Mouse (Mus musculus) thymus, adult 2 months (tissue): Measurements from ENCODE around the gene Grin2c. TPM values are rescaled to one million over a fixed set of nuclear protein-coding genes. Genes with fewer than 3 reads are reported as not detected.

Experiments
- DNase-seq: peaks from one replicate; pipeline ENCODE4 v3.0.0; 2021
- H3K27ac ChIP-seq: fragments of 200-500 bp; 2 replicates; pipeline ENCODE4 v1.5.1; 2012; ENCODE audit warnings: low read length, control low read depth; ENCODE audit not compliant: control insufficient read depth, insufficient read depth
- H3K27me3 ChIP-seq: fragments of 200-500 bp; 2 replicates; pipeline ENCODE4 v1.6.1; 2012; ENCODE audit warnings: mild to moderate bottlenecking, low read length, moderate library complexity, mixed read lengths; ENCODE audit not compliant: control insufficient read depth, insufficient read depth
- H3K36me3 ChIP-seq: fragments of 200-500 bp; 2 replicates; pipeline ENCODE4 v1.6.1; 2012; ENCODE audit warnings: mild to moderate bottlenecking, low read length, moderate library complexity; ENCODE audit not compliant: control insufficient read depth, insufficient read depth
- H3K4me1 ChIP-seq: fragments of 200-500 bp; replicated peaks from 2 replicates; pipeline ENCODE4 v1.6.1; 2012; ENCODE audit warnings: low read length; ENCODE audit not compliant: control insufficient read depth, insufficient read depth
- H3K4me3 ChIP-seq: fragments of 200-500 bp; 2 replicates; pipeline ENCODE4 v1.5.1; 2012; ENCODE audit warnings: mild to moderate bottlenecking, low read length, control low read depth, moderate library complexity; ENCODE audit not compliant: control insufficient read depth, insufficient read depth
- CTCF ChIP-seq: fragments of 200-500 bp; IDR thresholded peaks from 2 replicates; pipeline ENCODE4 v1.5.1; 2012; ENCODE audit warnings: mild to moderate bottlenecking, control low read depth, low read length, moderate library complexity, borderline replicate concordance; ENCODE audit not compliant: control insufficient read depth, poor library complexity, insufficient read depth; ENCODE audit errors: extremely low read depth
- POLR2A ChIP-seq: fragments of 200-500 bp; IDR thresholded peaks from 2 replicates; pipeline ENCODE4 v1.6.1; 2012; ENCODE audit warnings: mild to moderate bottlenecking, low read length, control low read depth, moderate library complexity; ENCODE audit not compliant: control insufficient read depth, poor library complexity, insufficient read depth; ENCODE audit errors: extremely low read depth
- WGBS: fragments of 180-500 bp; shearing (Covaris S2); methylation state at CpG from one replicate; pipeline ENCODE4 v1.1.7; 2018; 5-methylcytosine and 5-hydroxymethylcytosine counted together
- polyA plus RNA-seq: library from polyadenylated mRNA; depleted of rRNA; stranded (reverse); fragments of >200 nt; gene quantifications from 2 replicates; pipeline ENCODE4 v1.2.3, GENCODE M21; 2012

Gene Grin2c
- polyA plus RNA-seq, 1 experiment = 7.1 TPM

DNA sequence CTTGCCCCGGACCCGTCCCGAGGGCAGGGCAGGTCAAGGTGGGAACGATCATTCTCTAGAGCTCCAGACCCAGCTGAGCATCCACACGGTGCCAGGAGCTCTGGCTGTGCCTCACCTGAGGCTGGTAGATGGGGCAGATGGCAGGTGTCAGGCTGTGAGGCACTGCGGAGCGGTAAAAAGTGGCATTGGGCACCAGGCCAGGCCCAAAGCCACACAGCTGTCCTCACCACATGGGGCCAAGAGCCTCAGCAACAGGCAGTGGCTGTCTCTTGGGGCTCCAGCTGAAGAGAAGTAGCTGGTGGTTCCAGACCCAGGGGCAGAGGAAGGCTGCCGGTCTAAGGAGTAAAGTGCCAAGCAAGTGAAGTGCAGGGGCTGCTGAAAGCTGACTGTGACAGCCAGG lies 20.7 kb downstream of the Grin2c start:
- H3K27me3 ChIP-seq = peaks cover 21% of the 10 kb centered on the region; the same call in 1 of the 2 replicates
- WGBS = 31% methylated on average over 8 of the region's 8 CpGs
- H3K27ac ChIP-seq = no peak overlapping the region
- no peak overlapping the region for H3K4me3 ChIP-seq
- 0 out of 2 replicates have a peak, but pooled peaks cover 3% of the 10 kb centered on the region for H3K36me3 ChIP-seq
- peaks cover 42% of the 10 kb centered on the region for H3K4me1 ChIP-seq
- no peak for DNase-seq
- TF ChIP-seq POLR2A (0 out of 2 replicates have a peak, but pooled peaks have one; percentile 18), CTCF (no peak)

DNA sequence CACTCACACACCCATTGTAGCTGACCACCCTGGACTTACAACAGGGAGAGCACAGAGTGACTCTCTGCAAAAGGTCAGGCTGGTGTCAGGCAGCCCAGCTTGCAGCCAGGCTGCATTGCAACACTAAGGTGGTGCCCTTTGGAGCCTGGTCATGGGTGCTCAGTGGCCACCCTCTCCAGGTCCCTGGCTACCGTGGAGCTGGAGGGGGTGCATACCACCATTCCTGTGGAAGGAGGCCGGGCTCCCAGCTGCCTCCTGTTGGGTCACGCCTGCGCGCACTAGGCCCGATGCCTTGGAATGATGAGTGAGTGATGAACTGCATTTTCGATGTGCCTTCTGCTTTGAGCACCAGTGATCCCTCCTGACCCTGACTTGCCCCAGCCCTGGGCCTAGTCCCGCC lies 22.2 kb downstream of the Grin2c start:
- 95% methylated on average over 8 of the region's 8 CpGs for WGBS
- DNase-seq = no peak
- Histone ChIP-seq H3K36me3 (0 out of 2 replicates have a peak, but pooled peaks cover 3% of the 10 kb centered on the region), H3K4me1 (peaks cover 43% of the 10 kb centered on the region), H3K4me3 (no peak overlapping the region), H3K27ac (no peak overlapping the region), H3K27me3 (peaks cover 9% of the 10 kb centered on the region; the same call in 1 of the 2 replicates)
- TF ChIP-seq CTCF (no peak), POLR2A (no peak)

DNA sequence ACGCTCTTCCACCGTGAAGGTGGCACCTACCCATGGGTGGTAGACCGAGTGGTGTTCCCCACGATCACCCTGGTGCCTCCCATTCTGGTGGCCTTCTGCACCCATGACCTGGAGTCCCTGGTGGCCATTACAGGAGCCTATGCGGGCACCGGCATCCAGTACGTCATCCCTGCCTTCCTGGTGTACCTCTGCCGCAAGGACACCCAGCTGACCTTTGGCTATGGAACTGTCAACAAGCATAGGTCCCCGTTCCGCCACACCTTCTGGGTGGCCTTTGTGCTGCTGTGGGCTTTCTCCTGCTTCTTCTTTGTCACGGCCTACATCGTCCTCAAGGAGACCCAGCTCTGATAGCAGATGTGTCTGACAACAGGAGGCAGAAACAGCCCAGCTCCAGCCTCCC lies 23.3 kb downstream of the Grin2c start:
- Histone ChIP-seq H3K4me1 (peaks cover 39% of the 10 kb centered on the region), H3K27me3 (no peaks in the 10 kb centered on the region; the same call in 1 of the 2 replicates), H3K36me3 (0 out of 2 replicates have a peak, but pooled peaks cover 3% of the 10 kb centered on the region), H3K27ac (no peak overlapping the region), H3K4me3 (no peak overlapping the region)
- TF ChIP-seq CTCF (no peak), POLR2A (no peak)
- no peak for DNase-seq
- WGBS = 97% methylated on average over 12 of the region's 12 CpGs

DNA sequence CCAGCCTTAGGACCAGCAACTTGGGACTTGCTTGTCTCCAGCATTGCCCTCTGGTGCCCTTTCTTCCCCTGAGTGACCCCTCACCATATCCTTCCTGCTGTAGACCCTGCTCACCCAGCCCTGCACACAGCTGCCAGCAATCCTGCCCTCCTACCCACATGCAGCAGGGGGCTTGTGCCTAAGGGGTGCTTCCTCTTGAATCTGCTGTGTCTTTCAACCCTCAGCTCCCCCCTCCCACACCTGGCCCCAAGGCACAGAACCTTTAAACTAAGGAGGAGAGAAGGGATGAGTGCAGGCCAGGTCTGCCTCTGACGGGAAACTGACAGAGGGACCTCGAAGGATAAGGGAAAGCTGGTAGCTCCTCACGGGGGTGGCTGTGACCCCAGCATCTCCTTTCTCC lies 24.3 kb downstream of the Grin2c start:
- Histone ChIP-seq H3K27me3 (no peaks in the 10 kb centered on the region), H3K27ac (no peak overlapping the region), H3K4me1 (peaks cover 39% of the 10 kb centered on the region), H3K36me3 (0 out of 2 replicates have a peak, but pooled peaks cover 3% of the 10 kb centered on the region), H3K4me3 (no peak overlapping the region)
- DNase-seq = no peak
- TF ChIP-seq CTCF (peak; percentile 38; the same call in 1 of the 2 replicates), POLR2A (no peak)
- WGBS = 74% methylated on average over 3 of the region's 3 CpGs

DNA sequence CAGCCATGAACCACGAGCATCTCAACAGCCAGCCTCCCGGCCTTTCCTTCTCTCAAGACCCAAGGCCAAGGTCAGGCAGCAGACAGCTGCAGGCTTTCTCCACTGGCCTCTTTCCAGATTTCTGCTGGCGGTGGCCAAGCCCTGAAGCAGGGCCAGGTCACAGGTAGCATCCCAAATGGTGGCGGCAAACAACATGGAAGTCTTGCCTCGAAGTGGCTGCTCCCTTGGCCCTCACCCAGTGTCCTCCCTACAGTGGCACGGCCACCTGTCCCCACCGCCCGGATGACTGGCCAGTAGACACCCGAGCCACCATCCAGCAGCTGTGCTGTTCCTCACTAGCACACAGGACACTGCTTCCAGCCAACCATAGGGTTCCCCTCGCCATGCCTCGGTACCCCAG lies 25.6 kb downstream of the Grin2c start:
- WGBS = 86% methylated on average over 11 of the region's 11 CpGs
- Histone ChIP-seq H3K4me1 (peaks cover 37% of the 10 kb centered on the region), H3K36me3 (0 out of 2 replicates have a peak, but pooled peaks cover 3% of the 10 kb centered on the region), H3K27ac (no peak overlapping the region), H3K4me3 (no peak overlapping the region), H3K27me3 (no peaks in the 10 kb centered on the region)
- no peak for DNase-seq
- TF ChIP-seq CTCF (no peak), POLR2A (no peak)

DNA sequence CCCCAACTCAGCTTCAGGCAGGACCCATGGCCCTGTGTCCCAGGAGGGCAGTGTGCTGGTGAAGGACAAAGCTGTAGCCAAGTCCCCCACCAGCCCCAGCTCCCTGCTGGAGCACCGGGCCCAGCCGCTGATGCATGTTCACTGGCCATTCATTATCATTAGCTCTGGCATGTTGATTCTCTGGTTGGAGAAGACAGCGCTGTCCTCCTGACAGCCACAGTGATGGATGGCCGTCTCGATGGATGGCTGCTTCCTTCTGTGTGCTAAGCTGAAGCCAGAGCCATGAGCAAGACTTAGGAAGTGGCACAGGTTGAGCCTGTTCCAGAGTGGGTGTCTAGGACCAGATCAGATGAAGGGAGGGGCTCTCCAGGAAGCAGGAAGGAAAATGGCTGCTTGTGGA lies 30.5 kb downstream of the Grin2c start:
- WGBS = 86% methylated on average over 5 of the region's 5 CpGs

More for the DNA sequence above, 30.5 kb downstream of the Grin2c start:
- peaks cover 63% of the 10 kb centered on the region for H3K4me1 ChIP-seq
- no peak for DNase-seq
- no peak overlapping the region for H3K4me3 ChIP-seq
- H3K27me3 ChIP-seq = no peaks in the 10 kb centered on the region
- H3K36me3 ChIP-seq = no peaks in the 10 kb centered on the region
- TF ChIP-seq CTCF (no peak), POLR2A (no peak)
- H3K27ac ChIP-seq = no peak overlapping the region
